Mouse (Mus musculus) layer of hippocampus, adult 8-10 months (tissue): ENCODE results near the gene Dyrk4. TPM values are rescaled to one million over a fixed set of nuclear protein-coding genes. Genes with fewer than 3 reads are reported as not detected.

ENCODE experiments used
- DNase-seq, 2 experiments: peaks; one replicate each; pipeline ENCODE4 v3.0.0; 2022; ENCODE audit warnings: low spot score in 2 of 2
- total RNA-seq, 4 experiments: library from RNA; stranded (reverse); gene quantifications; 2 replicates each; pipeline ENCODE4 v1.2.4; 2022

Gene Dyrk4
- total RNA-seq, 4 experiments from 2014 or later, result 0.19 to 1.0 (median 0.45) TPM; not detected in 1

- no peak for DNase-seq
Observed at GRCm38 (mm10) chr6:126836628-126837027, 85.0 kb downstream of the Dyrk4 start.

Other genes starting within 250 kb of the Dyrk4 start
- 10 to 100 TPM; 45.8 to 60.4 (median 52.2) TPM for gene Kcna6, start 181.2 kb downstream of the Dyrk4 start, total RNA-seq
- 100 to 1,000 TPM; 145 to 166 (median 152) TPM for gene Ndufa9, start 72.7 kb downstream of the Dyrk4 start, total RNA-seq
- under 1 TPM; 0.11 to 0.29 (median 0.26) TPM for gene Akap3, start 68.7 kb downstream of the Dyrk4 start, total RNA-seq
- gene Rad51ap1, start 17.7 kb upstream of the Dyrk4 start, total RNA-seq, result 1 to 10 TPM; 1.4 to 3.9 (median 2.7) TPM
- gene D6Wsu163e, start 18.1 kb upstream of the Dyrk4 start, total RNA-seq, result 10 to 100 TPM; 43.4 to 49.3 (median 46.7) TPM
- not detected for gene Fgf6, start 93.7 kb upstream of the Dyrk4 start, total RNA-seq
- gene Fgf23, start 151.1 kb upstream of the Dyrk4 start, total RNA-seq, result under 1 TPM in 2 of 4 experiments, not detected in 2; 0.36 to 0.43 TPM
- gene Tigar, start 187.7 kb upstream of the Dyrk4 start, total RNA-seq, result 10 to 100 TPM; 24.8 to 31.6 (median 26.7) TPM
- 100 to 1,000 TPM in 3 of 4 experiments, 10 to 100 TPM in 1; 99.8 to 130 (median 120) TPM for gene Ccnd2, start 230.4 kb upstream of the Dyrk4 start, total RNA-seq